ENCODE assay signal across 22 mouse cellular contexts in genomic region chr11:105541366-105541765, GRCm38 (mm10).
"Had no signal": no experiment of that assay in that cellular context is flagged by ENCODE, and none has a peak within 500 bp of the region (broad histone marks: within the 10 kb centered on the region; RNA-seq: fewer than 3 reads in every experiment).

No protein-coding gene starts in this region.

- ATAC-seq: hindbrain, embryonic 16.5 days; hindbrain, postnatal 0 days; inflammation-experienced regulatory T-cells, adult 6 months; intestine, embryonic 15.5 days; intestine, embryonic 16.5 days; intestine, postnatal 0 days had no signal

- DNase-seq: heart, postnatal 10 days; heart, postnatal 14 days; heart, postnatal 36 days; heart, postnatal 4 days; kidney, adult 11 months; kidney, adult 18-20 months; kidney, adult 2 months; kidney, adult 8-10 months; kidney, adult 9 months; kidney, postnatal 10 days; kidney, postnatal 14 days; kidney, postnatal 25 days; kidney, postnatal 36 days; kidney, postnatal 4 days; layer of hippocampus, adult 9-11 months; layer of hippocampus, postnatal 36 days had no signal
